Mouse (Mus musculus) pancreas, adult 10 weeks (tissue): Measurements from ENCODE around the gene Siah1b. TPM values are rescaled to one million over a fixed set of nuclear protein-coding genes. Genes with fewer than 3 reads are reported as not detected.

Source experiments
- polyA plus RNA-seq: library from polyadenylated mRNA; stranded (reverse); fragments of 350-450 nt; fragmentation: Illumina TruSeq; extraction: RNeasy Lipid Tissue Mini Kit (QIAGEN cat#74804); gene quantifications from one replicate; pipeline ENCODE4 v1.2.3, GENCODE M21; 2015; ENCODE audit warnings: low read depth, low replicate concordance; ENCODE audit not compliant: insufficient read depth

The Siah1b gene
- not detected for polyA plus RNA-seq

GRCm38 (mm10) chrX:164076040-164076775 is at the start of gene Siah1b:
Gene Siah1b (minus strand): TSS chrX:164076493.

GRCm38 (mm10) chrX:164088582-164088981 is 12.3 kb upstream of the Siah1b start, which contains the start of gene Cltrn:
Gene Cltrn (plus strand): TSS chrX:164088830.

DNA sequence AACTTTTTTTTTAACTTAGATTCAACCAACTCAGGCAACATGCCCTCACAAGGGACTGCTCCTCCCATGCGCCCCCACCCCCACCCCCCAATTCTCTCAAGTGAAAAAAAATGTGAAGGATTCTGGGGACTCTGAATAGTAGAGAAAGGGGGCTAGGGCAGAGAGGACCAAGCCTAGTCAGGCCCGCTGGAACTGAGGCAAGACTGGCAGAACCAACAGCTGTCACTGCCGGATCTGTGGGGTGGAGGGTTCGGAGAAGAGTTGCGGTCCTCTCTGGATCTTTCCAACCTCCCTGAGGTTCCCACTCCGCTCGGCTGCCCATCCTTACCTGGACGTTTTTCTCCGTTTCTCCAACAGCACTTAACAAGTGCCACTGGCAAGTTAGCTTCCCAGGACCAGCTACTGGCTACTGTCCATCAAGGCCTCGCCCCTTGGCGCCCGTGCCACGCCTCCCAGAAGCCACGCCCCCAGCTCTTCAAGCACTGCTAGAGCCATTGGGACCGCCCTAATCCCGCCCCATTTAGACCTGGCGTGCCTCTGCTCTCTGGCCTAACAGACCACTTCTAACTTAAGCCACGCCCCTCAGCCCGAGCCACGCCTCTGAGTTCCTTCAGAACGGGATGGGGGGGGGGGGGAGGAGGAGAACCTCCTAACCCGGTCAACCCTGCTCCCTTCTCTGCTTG is 48.5 kb downstream of the Siah1b start, which contains the start of gene Car5b:
Car5b (minus strand) TSS at position 391 of the 683 bp plus-strand sequence.

Other genes starting within 250 kb of the Siah1b start
- 10.3 TPM for gene Ap1s2, start 167.5 kb downstream of the Siah1b start, polyA plus RNA-seq
- 4.4 TPM for gene Zrsr2, start 117.8 kb downstream of the Siah1b start, polyA plus RNA-seq
- 1.6 TPM for gene Car5b, start 48.5 kb downstream of the Siah1b start, polyA plus RNA-seq
- gene Cltrn, start 12.3 kb upstream of the Siah1b start, polyA plus RNA-seq: 28.7 TPM
- gene Ace2, start 62.8 kb upstream of the Siah1b start, polyA plus RNA-seq: 4.6 TPM
- 1.5 TPM for gene Bmx, start 181.7 kb upstream of the Siah1b start, polyA plus RNA-seq
- gene Pir, start 192.9 kb upstream of the Siah1b start, polyA plus RNA-seq: 1.2 TPM